Mouse (Mus musculus) C2C12 (cell line): ENCODE results near the gene Cd9.

Experiments used
- CTCF ChIP-seq: IDR thresholded peaks from one replicate; pipeline ENCODE4 v1.5.1; 2011; ENCODE audit not compliant: control insufficient read depth, insufficient read depth, insufficient read length
- MYOG ChIP-seq: IDR thresholded peaks from one replicate; pipeline ENCODE4 v1.6.1; 2011; ENCODE audit not compliant: control insufficient read depth, insufficient read length; ENCODE audit errors: extremely low read depth
- USF1 ChIP-seq: IDR thresholded peaks from one replicate; pipeline ENCODE4 v1.6.1; 2011; ENCODE audit warnings: low read depth, mild to moderate bottlenecking, control low read depth, moderate library complexity

GRCm38 (mm10) chr6:125462312-125462711 lies 32.3 kb downstream of the Cd9 start:
- TF ChIP-seq CTCF (no peak), MYOG (no peak), USF1 (no peak)
